Mouse (Mus musculus) stomach, postnatal 0 days (tissue): ENCODE measurements around the gene Cd300lg.

Experiments
- CTCF ChIP-seq: IDR thresholded peaks from 2 replicates; pipeline ENCODE4 v1.5.1; 2016; ENCODE audit warnings: antibody characterized with exemption, low read depth, mild to moderate bottlenecking, moderate library complexity
- EP300 ChIP-seq: optimal IDR thresholded peaks from 2 replicates; pipeline ENCODE3; 2016; ENCODE audit warnings: antibody characterized with exemption

DNA sequence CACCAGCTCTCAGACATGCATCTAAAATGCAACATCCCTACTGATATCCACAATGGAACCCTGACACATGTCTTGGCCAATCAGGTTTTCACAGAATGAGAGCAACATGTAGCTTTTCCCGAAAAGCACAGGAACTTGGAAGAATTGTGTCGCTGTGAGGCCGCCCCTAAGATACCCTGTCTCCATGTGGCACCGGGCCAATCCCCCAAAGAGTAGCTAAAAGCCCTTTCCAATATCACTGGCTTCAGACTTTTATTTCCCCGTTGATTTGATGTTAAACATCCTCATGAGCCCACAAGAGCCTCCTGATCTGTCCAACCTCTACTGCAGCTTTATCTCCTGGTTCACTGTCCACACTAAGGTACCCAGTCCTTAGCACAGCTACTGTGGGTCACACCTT lies 34.6 kb upstream of the Cd300lg start:
- TF ChIP-seq CTCF: no peak
- no peak for TF ChIP-seq EP300
